Mouse (Mus musculus) lung, postnatal 0 days (tissue): ENCODE data around the gene Phldb1.

Experiments used
- CTCF ChIP-seq: IDR thresholded peaks from 2 replicates; pipeline ENCODE4 v1.5.1; 2016; ENCODE audit warnings: antibody characterized with exemption, mild to moderate bottlenecking
- EP300 ChIP-seq: IDR thresholded peaks from 2 replicates; pipeline ENCODE4 v1.6.1; 2016; ENCODE audit warnings: antibody characterized with exemption, mild to moderate bottlenecking, control low read depth

DNA sequence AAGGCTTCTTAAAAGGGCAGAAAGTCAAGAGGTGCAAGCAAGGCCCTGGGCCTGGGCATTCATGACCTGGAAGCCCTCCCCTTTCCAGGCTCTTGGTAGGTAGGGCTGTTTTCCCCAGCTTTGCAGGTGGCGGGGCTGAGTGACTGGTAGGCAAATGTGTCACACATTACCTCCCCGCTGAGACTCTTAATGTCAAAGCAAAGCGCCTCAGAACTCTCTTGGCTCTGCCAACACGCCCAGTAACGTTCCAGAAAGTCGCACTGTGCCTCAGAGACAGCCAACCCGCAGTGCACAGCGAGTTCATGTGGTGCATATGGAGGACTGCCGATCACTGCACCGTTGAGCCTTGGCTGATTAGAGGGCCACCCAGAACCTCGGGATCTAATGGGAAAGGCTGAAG is 41.9 kb downstream of the Phldb1 start:
- TF ChIP-seq CTCF (no peak), EP300 (no peak)
